Mouse (Mus musculus) E14TG2a.4 (cell line): ENCODE data around the gene Slc4a1.
A peak's percentile ranks its signal among the peaks of the same experiment; 100 is the strongest.

Experiments
- H3K27me3 ChIP-seq: 2 replicates; pipeline ENCODE4 v1.6.1; 2014; ENCODE audit warnings: low read length, control low read depth; ENCODE audit not compliant: insufficient read depth
- H3K36me3 ChIP-seq: 2 replicates; pipeline ENCODE4 v1.6.1; 2014; ENCODE audit warnings: low read length, control low read depth; ENCODE audit not compliant: insufficient read depth
- H3K4me1 ChIP-seq: replicated peaks from 2 replicates; pipeline ENCODE4 v1.6.1; 2014; ENCODE audit warnings: low read depth, low read length, control low read depth
- H3K4me3 ChIP-seq: replicated peaks from 2 replicates; pipeline ENCODE4 v1.5.1; 2014; ENCODE audit warnings: mild to moderate bottlenecking, low read length
- H3K9me3 ChIP-seq: 2 replicates; pipeline ENCODE4 v1.6.1; 2014; ENCODE audit warnings: low read length, control low read depth
- CTCF ChIP-seq: conservative IDR thresholded peaks from 2 replicates; pipeline ENCODE4 v1.5.1; 2014; ENCODE audit warnings: low read length
- NANOG ChIP-seq: IDR thresholded peaks from 2 replicates; pipeline ENCODE4 v1.6.1; 2014; ENCODE audit warnings: borderline replicate concordance, low read length, mixed read lengths
- POU5F1 ChIP-seq: IDR thresholded peaks from 2 replicates; pipeline ENCODE4 v1.6.1; 2014; ENCODE audit warnings: low read length, borderline replicate concordance

Slc4a1 gene

DNA sequence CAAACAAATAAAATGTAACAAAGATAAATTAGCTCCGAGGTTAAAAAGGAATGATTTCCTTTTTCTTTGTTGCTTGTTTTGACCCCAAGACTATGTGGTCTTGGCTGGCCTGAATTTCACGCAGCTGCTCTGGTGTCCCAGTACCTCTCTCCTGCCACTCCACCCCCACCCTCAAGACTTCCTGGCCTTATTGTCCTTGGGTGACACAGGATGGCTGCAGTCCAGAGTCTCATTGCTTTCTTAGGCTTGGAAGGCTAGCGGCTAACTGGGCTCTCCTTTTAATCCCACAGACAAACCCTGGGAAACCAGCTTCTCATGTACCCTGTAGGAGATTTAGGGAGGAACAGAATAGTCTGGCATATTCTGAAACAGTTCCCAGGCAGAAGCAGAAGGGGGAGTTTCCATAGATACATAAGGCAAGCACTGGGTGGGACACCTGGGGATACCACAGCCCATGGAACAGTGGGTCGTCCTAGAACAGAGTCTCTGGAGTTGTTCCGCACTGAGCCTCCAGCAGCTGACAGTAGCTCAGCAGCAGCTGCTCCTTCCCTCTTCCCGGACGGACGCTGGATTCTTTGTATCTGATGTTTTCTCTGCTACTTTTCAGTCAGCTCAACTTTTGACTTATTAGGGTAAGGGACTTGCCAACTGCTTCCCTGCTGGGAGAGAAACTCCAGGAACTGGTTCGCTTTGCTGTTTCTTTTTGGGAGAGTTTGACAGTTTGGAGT, 30.9 kb downstream of the Slc4a1 start:
- Histone ChIP-seq H3K27me3 (no peaks in the 10 kb centered on the region), H3K36me3 (0 out of 2 replicates have a peak, but pooled peaks cover 5% of the 10 kb centered on the region), H3K9me3 (peaks cover 6% of the 10 kb centered on the region), H3K4me3 (peak overlapping the region; percentile 14), H3K4me1 (peaks cover 80% of the 10 kb centered on the region)
- no peak for TF ChIP-seq POU5F1
- no peak for TF ChIP-seq CTCF
- TF ChIP-seq NANOG: no peak

DNA sequence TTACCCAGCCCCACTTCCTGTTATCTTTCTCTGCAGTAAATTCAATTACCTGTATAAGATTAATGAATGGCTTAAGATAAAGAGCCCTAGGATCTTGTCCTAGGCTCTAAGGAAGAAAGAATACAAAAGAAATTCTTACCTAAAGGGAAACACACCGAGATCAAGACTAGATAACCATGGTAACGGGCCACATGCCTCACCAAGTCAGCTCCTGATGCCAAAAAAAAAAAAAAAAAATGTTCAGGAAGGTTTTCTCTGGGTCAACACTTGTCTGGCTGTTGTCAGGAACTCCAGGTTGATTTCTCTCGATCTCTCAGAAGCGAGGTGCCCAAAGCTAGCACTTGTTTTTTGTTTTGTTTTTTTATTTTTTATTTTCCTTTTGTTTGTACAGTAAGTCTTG, 32.0 kb downstream of the Slc4a1 start:
- Histone ChIP-seq H3K36me3 (0 out of 2 replicates have a peak, but pooled peaks cover 5% of the 10 kb centered on the region), H3K4me1 (peaks cover 82% of the 10 kb centered on the region), H3K4me3 (no peak overlapping the region), H3K9me3 (peaks cover 6% of the 10 kb centered on the region), H3K27me3 (no peaks in the 10 kb centered on the region)
- TF ChIP-seq POU5F1 (no peak), NANOG (no peak), CTCF (no peak)

DNA sequence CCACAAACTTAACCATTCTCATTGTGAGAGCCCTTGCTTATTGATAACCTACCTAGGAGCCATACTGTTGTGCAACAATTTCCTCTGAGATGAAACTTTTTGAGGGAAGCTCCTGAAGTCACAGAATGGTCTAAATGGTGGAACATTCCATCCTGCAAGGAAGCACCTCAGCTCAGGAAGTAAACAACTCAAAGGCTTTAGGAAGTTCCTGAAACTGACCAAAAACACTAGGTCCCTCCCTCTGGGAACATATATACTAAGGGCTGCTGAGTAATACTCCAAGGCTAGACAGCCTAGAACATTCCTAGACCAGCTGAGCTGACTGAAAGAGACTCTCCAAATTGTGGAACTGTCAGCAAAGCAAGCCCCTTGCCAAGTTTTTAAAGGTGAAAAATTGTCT, 32.9 kb downstream of the Slc4a1 start:
- Histone ChIP-seq H3K36me3 (0 out of 2 replicates have a peak, but pooled peaks cover 5% of the 10 kb centered on the region), H3K9me3 (peaks cover 6% of the 10 kb centered on the region), H3K27me3 (no peaks in the 10 kb centered on the region), H3K4me1 (peaks cover 83% of the 10 kb centered on the region), H3K4me3 (no peak overlapping the region)
- TF ChIP-seq POU5F1 (no peak), CTCF (no peak), NANOG (no peak)

DNA sequence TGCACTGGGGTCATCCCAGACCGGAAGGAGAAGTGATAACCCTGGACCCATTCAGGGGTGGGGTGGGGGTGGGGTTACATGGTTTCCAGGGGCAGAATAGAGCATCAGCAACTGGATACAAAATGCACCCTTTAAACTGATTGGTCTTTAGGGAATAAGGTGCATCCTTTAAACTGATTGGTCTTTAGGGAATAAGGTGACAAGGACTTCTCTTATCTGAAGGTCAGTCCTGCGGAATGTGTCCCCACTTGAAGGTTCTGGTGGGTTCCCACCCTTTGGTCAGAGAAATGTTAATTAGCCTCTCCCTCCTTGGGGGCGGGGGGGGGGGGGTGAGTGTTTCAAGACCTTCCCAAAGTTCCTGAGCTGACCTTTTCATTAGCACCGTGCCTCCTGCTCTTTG, 34.2 kb downstream of the Slc4a1 start:
- H3K9me3 ChIP-seq: peaks cover 6% of the 10 kb centered on the region

DNA sequence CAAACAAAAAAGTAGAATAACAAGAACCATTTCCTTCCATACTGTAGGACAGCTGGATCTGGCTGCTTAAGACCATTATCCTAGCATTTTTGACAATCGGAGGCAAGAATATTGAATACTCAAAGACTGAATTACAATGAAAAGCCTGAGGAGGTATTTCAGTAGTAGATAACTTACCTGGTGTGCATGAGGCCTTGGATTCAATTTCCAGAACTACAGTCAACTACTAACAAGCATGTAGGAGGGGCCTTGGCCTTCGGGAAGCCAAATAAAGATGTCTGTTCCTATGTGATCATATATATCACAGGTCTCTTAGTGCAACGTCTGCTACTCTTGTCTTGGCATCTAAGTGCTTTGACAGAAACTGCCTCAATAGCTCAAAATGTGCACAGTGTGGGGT, 36.0 kb downstream of the Slc4a1 start:
- H3K4me1 ChIP-seq: peaks cover 72% of the 10 kb centered on the region
- TF ChIP-seq CTCF: no peak
- TF ChIP-seq NANOG: no peak
- H3K36me3 ChIP-seq: 0 out of 2 replicates have a peak, but pooled peaks cover 5% of the 10 kb centered on the region
- H3K4me3 ChIP-seq: peak overlapping the region; percentile 41
- peaks cover 6% of the 10 kb centered on the region for H3K9me3 ChIP-seq
- H3K27me3 ChIP-seq: no peaks in the 10 kb centered on the region

More for the DNA sequence above, 34.2 kb downstream of the Slc4a1 start:
- peak overlapping the region; percentile 41 for H3K4me3 ChIP-seq
- no peak for TF ChIP-seq NANOG
- TF ChIP-seq CTCF: no peak
- no peak for TF ChIP-seq POU5F1
- H3K36me3 ChIP-seq: 0 out of 2 replicates have a peak, but pooled peaks cover 5% of the 10 kb centered on the region
- H3K27me3 ChIP-seq: no peaks in the 10 kb centered on the region
- H3K4me1 ChIP-seq: peaks cover 83% of the 10 kb centered on the region

DNA sequence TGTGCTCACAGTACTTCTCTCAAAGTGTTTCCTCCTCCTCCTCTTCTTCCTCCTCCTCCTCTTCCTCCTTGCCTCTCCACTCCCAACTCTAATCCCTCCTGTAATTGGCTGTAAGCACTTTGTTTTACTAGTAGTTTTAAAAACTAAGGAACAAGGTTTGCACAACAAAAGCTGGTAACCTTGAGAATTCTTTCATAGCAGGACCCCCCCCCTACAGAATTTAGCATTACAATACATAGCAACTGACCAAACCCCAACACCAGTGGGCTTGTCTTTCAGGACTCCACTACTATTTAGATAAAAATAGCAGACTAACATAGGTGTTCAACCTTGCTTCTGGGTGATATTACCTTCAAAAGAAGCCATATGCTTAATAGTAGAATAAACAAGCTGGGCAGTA, 36.5 kb downstream of the Slc4a1 start:
- Histone ChIP-seq H3K27me3 (no peaks in the 10 kb centered on the region), H3K36me3 (0 out of 2 replicates have a peak, but pooled peaks cover 5% of the 10 kb centered on the region), H3K4me3 (0 out of 2 replicates have a peak overlapping the region, but pooled peaks have one; percentile 41), H3K9me3 (peaks cover 6% of the 10 kb centered on the region), H3K4me1 (peaks cover 70% of the 10 kb centered on the region)
- TF ChIP-seq CTCF (no peak), NANOG (peak; percentile 68; the same call in 1 of the 2 replicates), POU5F1 (peak; percentile 84; the same call in 1 of the 2 replicates)

DNA sequence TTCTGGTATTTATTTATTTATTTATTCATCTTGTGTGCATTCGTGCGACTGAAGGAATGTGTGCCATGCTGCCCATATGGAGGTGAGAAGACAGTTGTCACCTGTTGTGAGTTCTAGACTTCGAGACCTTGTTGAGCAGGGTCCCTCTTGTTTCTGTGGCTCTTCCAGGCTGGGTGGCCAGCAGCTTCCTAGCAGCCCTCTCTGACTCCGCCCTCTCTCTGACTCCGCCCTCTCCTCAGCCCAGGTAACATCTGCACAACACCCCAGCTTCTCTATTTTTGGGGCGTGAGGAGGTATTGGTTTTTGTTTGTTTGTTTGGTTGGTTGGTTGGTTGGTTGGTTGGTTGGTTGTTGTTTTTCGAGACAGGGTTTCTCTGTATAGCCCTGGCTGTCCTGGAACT, 38.2 kb downstream of the Slc4a1 start:
- Histone ChIP-seq H3K36me3 (0 out of 2 replicates have a peak, but pooled peaks cover under 1% of the 10 kb centered on the region), H3K9me3 (peaks cover under 1% of the 10 kb centered on the region; the same call in 1 of the 2 replicates), H3K4me1 (peaks cover 80% of the 10 kb centered on the region), H3K4me3 (peak overlapping the region; percentile 52), H3K27me3 (no peaks in the 10 kb centered on the region)
- no peak for TF ChIP-seq NANOG
- TF ChIP-seq CTCF: no peak
- no peak for TF ChIP-seq POU5F1

DNA sequence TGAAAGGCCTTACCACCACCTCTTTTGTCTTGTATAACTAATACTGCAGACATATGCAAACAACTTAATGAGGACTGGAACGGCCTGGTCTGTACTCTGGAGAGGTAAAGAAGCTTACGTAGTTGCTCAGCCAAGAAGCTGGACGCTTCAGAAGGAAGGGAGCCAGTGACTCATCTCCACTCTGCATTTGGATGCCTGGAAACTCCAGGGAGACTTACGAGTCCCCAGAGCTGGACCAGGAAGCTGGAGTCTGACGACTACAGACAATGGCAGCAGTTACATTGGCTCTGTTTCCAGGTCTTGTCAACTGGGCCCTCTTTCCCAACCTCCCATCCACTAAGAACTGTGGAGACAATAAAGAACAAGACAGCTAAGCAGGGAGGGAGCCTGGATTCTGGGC, 38.8 kb downstream of the Slc4a1 start:
- Histone ChIP-seq H3K4me1 (peaks cover 79% of the 10 kb centered on the region), H3K36me3 (no peaks in the 10 kb centered on the region), H3K9me3 (no peaks in the 10 kb centered on the region), H3K27me3 (no peaks in the 10 kb centered on the region), H3K4me3 (0 out of 2 replicates have a peak overlapping the region, but pooled peaks have one; percentile 52)
- no peak for TF ChIP-seq CTCF
- TF ChIP-seq NANOG: no peak
- TF ChIP-seq POU5F1: no peak
